Mouse (Mus musculus) cerebellum, adult 2 months (tissue): ENCODE data around the gene Pigt.

Experiments
- CTCF ChIP-seq: fragments of 200-500 bp; IDR thresholded peaks from 2 replicates; pipeline ENCODE4 v1.5.1; 2011; ENCODE audit warnings: low read depth, mild to moderate bottlenecking, control low read depth, low read length, moderate library complexity, borderline replicate concordance; ENCODE audit not compliant: insufficient read depth
- POLR2A ChIP-seq: fragments of 200-500 bp; IDR thresholded peaks from 2 replicates; pipeline ENCODE4 v1.6.1; 2011; ENCODE audit warnings: low read length, control low read depth, borderline replicate concordance; ENCODE audit not compliant: insufficient read depth

- TF ChIP-seq POLR2A (no peak), CTCF (no peak)
Observed at GRCm38 (mm10) chr2:164497691-164498268, 460 bp downstream of the Pigt start.
